Mouse (Mus musculus) forebrain, postnatal 0 days (tissue): ENCODE results near the gene Slc34a3. TPM values are rescaled to one million over a fixed set of nuclear protein-coding genes. Genes with fewer than 3 reads are reported as not detected.
"Not testable (repeated sequence)": the region's sequence is repeated elsewhere in the genome, so short reads cannot be mapped to it uniquely, and the experiment has no call there.

Source experiments
- ATAC-seq: fragments of 200-750 bp; cut with Nextera tagmentation; 2 replicates; pipeline ENCODE4 v1.8.0; 2017; ENCODE audit warnings: mild to moderate bottlenecking, moderate library complexity
- DNase-seq: peaks from one replicate; pipeline ENCODE4 v3.0.0-alpha.2; 2015
- H3K27ac ChIP-seq: fragments of 300-500 bp; sonication (generic); 2 replicates; pipeline ENCODE4 v1.5.1; 2014; ENCODE audit warnings: low read depth, mild to moderate bottlenecking, antibody characterized with exemption, low read length, moderate library complexity, mixed read lengths
- H3K27me3 ChIP-seq: fragments of 300-500 bp; sonication (generic); 2 replicates; pipeline ENCODE4 v1.6.1; 2014; ENCODE audit warnings: mild to moderate bottlenecking, low read length, mixed read lengths; ENCODE audit not compliant: insufficient read depth
- H3K36me3 ChIP-seq: fragments of 300-500 bp; sonication (generic); 2 replicates; pipeline ENCODE4 v1.6.1; 2014; ENCODE audit warnings: mild to moderate bottlenecking, moderate library complexity; ENCODE audit not compliant: insufficient read depth
- H3K4me1 ChIP-seq: fragments of 300-500 bp; sonication (generic); 2 replicates; pipeline ENCODE4 v1.6.1; 2014; ENCODE audit warnings: antibody characterized with exemption; ENCODE audit not compliant: insufficient read depth
- H3K4me2 ChIP-seq: fragments of 300-500 bp; sonication (generic); 2 replicates; pipeline ENCODE4 v1.6.1; 2014; ENCODE audit warnings: low read depth, mild to moderate bottlenecking, moderate library complexity
- H3K4me3 ChIP-seq: fragments of 300-500 bp; sonication (generic); 2 replicates; pipeline ENCODE4 v1.5.1; 2014; ENCODE audit warnings: low read depth, low read length, mixed read lengths
- H3K9ac ChIP-seq: fragments of 300-500 bp; sonication (generic); 2 replicates; pipeline ENCODE4 v1.6.1; 2014; ENCODE audit warnings: mild to moderate bottlenecking
- H3K9me3 ChIP-seq: fragments of 300-500 bp; sonication (generic); 2 replicates; pipeline ENCODE4 v1.6.1; 2016; ENCODE audit warnings: low read length
- CTCF ChIP-seq: sonication (generic); IDR thresholded peaks from 2 replicates; pipeline ENCODE4 v1.5.1; 2016; ENCODE audit warnings: antibody characterized with exemption, control low read depth, low read depth
- WGBS: fragments of 180-500 bp; shearing (Covaris S2); extraction: QIAGEN DNeasy Blood & Tissue Kit; methylation state at CpG from one replicate; pipeline ENCODE4 v1.1.7; 2014; 5-methylcytosine and 5-hydroxymethylcytosine counted together
- polyA plus RNA-seq: library from polyadenylated mRNA; unstranded; fragments of >200 nt; fragmentation: Nextera tagmentation; extraction: Ambion mirVana; gene quantifications from 2 replicates; pipeline ENCODE4 v1.2.1, GENCODE M21; 2015
- total RNA-seq: library from RNA; depleted of rRNA; stranded (reverse); fragments of >200 nt; gene quantifications from 2 replicates; pipeline ENCODE4 v1.2.3, GENCODE M21; 2014

Slc34a3 gene
- total and polyA plus RNA-seq, 2 experiments from 2014 or later, result not detected

GRCm38 (mm10) chr2:25262795-25263622, 28.8 kb upstream of the Slc34a3 start:
- peak overlapping the region; percentile 91 for H3K4me2 ChIP-seq

GRCm38 (mm10) chr2:25262291-25262767, 28.2 kb upstream of the Slc34a3 start, which contains the start of gene Tprn:
Gene Tprn (plus strand): TSS chr2:25262618.
- no peaks in the 10 kb centered on the region for H3K9me3 ChIP-seq
- peaks cover 33% of the 10 kb centered on the region for H3K4me1 ChIP-seq
- WGBS, result under 1% methylated on average over 37 of the region's 39 CpGs
- ATAC-seq (peak; percentile 99), DNase-seq (peak; percentile 95)
- peak within 1 kb of the TSS; percentile 76 for H3K4me3 ChIP-seq
- no peaks in the 10 kb centered on the region for H3K27me3 ChIP-seq
- TF ChIP-seq CTCF, result no peak; the same call in 1 of the 2 replicates
- no peaks in the 10 kb centered on the region for H3K36me3 ChIP-seq
- H3K9ac ChIP-seq, result peak within 1 kb of the TSS; percentile 66
- H3K27ac ChIP-seq, result peak within 1 kb of the TSS; percentile 54
- H3K4me2 ChIP-seq, result peak within 1 kb of the TSS; percentile 91

More at GRCm38 (mm10) chr2:25262795-25263622, 28.8 kb upstream of the Slc34a3 start:
- Histone ChIP-seq H3K9ac (peak overlapping the region; percentile 66), H3K36me3 (peaks cover 2% of the 10 kb centered on the region; the same call in 1 of the 2 replicates), H3K4me1 (peaks cover 33% of the 10 kb centered on the region), H3K9me3 (no peaks in the 10 kb centered on the region), H3K27me3 (no peaks in the 10 kb centered on the region), H3K4me3 (peak overlapping the region; percentile 76), H3K27ac (peak overlapping the region; percentile 54; the same call in 1 of the 2 replicates)
- TF ChIP-seq CTCF, result no peak; the same call in 1 of the 2 replicates
- DNase-seq (peak; percentile 56), ATAC-seq (peak; percentile 11)
- WGBS, result 3% methylated on average over 82 of the region's 82 CpGs

- peak overlapping the region; percentile 91 for H3K4me2 ChIP-seq
- no peak for TF ChIP-seq CTCF
- no peaks in the 10 kb centered on the region for H3K27me3 ChIP-seq
- peak overlapping the region; percentile 41 for H3K27ac ChIP-seq
- 48% methylated on average over 12 of the region's 12 CpGs for WGBS
- DNase-seq (no peak), ATAC-seq (peak; percentile 1; the same call in 1 of the 2 replicates)
- H3K4me1 ChIP-seq, result peaks cover 33% of the 10 kb centered on the region
- H3K9me3 ChIP-seq, result no peaks in the 10 kb centered on the region
- peak overlapping the region; percentile 66 for H3K9ac ChIP-seq
- H3K4me3 ChIP-seq, result peak overlapping the region; percentile 76
- no peaks in the 10 kb centered on the region for H3K36me3 ChIP-seq
These were observed 27.7 kb upstream of the Slc34a3 start for GRCm38 (mm10) chr2:25261870-25262269.

GRCm38 (mm10) chr2:25258887-25259286, 24.7 kb upstream of the Slc34a3 start:
- 45% methylated on average over 2 of the region's 2 CpGs for WGBS
- Histone ChIP-seq H3K27me3 (no peaks in the 10 kb centered on the region), H3K9ac (no peak overlapping the region), H3K4me1 (peaks cover 18% of the 10 kb centered on the region), H3K4me2 (no peak overlapping the region), H3K4me3 (no peak overlapping the region), H3K27ac (no peak overlapping the region), H3K9me3 (no peaks in the 10 kb centered on the region), H3K36me3 (no peaks in the 10 kb centered on the region)
- no peak for DNase-seq
- TF ChIP-seq CTCF, result peak; percentile 57
- no peak for ATAC-seq

- H3K4me1 ChIP-seq, result peaks cover 10% of the 10 kb centered on the region; the same call in 1 of the 2 replicates
- H3K4me2 ChIP-seq, H3K9ac ChIP-seq, H3K27ac ChIP-seq, DNase-seq, H3K36me3 ChIP-seq, H3K9me3 ChIP-seq, H3K27me3 ChIP-seq, H3K4me3 ChIP-seq, ATAC-seq: not testable (repeated sequence)
- WGBS, result 85% methylated on average over 5 of the region's 5 CpGs
These were observed 23.1 kb upstream of the Slc34a3 start for GRCm38 (mm10) chr2:25257250-25257649.

GRCm38 (mm10) chr2:25256443-25257109, 22.4 kb upstream of the Slc34a3 start:
- H3K4me2 ChIP-seq, result peak overlapping the region; percentile 98
- H3K4me1 ChIP-seq, result peaks cover 10% of the 10 kb centered on the region; the same call in 1 of the 2 replicates
- not testable (repeated sequence) for H3K36me3 ChIP-seq, DNase-seq, H3K27me3 ChIP-seq, ATAC-seq, H3K9me3 ChIP-seq
- H3K4me3 ChIP-seq, result peak overlapping the region; percentile 94
- 61% methylated on average over 12 of the region's 12 CpGs for WGBS
- TF ChIP-seq CTCF, result peak; percentile 37
- 0 out of 2 replicates have a peak overlapping the region, but pooled peaks have one; percentile 82 for H3K27ac ChIP-seq
- H3K9ac ChIP-seq, result peak overlapping the region; percentile 92
